Mouse (Mus musculus): ENCODE results near the gene Nav2. TPM values are rescaled to one million over a fixed set of nuclear protein-coding genes. Genes with fewer than 3 reads are reported as not detected.

Nav2 gene
- polyA plus RNA-seq, 1 experiment = 51.7 TPM

DNA sequence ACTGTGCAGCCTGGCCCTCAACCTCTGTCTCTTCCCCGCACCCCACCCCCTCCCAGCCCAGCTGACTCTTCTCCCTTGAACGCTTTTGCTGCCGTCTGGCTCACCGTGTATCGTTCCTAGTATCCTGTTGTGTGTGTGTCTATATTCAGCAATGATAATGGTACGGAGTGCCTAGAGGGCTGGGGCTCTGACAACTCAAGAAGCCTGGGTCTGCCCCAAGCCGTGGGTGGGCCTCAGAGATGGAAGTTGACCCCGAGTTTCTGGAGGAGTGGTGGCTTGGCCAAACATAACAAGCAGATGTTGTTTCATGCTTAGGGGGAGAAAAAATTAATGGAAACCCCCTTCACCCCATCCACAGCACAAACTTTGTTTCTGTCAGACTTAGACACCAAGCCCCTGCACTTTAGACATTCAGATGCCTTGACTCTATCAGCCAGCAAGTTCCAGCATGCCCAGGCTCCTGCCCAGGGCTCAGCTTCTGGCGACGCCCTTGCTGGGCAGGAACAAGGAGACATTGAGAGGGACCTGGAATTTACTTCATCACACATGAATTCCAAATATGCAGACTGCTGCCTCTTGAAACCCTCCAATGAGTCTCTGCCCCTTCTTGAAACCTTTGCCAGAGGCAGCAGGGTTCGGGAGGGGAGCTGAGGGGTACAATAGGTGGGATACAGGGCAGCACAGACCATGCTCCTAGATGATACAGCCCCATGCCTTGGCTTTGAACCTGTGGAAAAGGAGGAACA is 644.9 kb downstream of the Nav2 start:
- H3K27me3 ChIP-seq (ENCODE audit: control insufficient read depth, insufficient read depth, low read length, poor library complexity, severe bottlenecking) = no peaks in the 10 kb centered on the region
- H3K27ac ChIP-seq (ENCODE audit: insufficient read depth, low read length) = no peak overlapping the region
- no peaks in the 10 kb centered on the region; the same call in none of the 2 replicates for H3K36me3 ChIP-seq (ENCODE audit: control insufficient read depth, insufficient read depth, low read length, poor library complexity, severe bottlenecking)

DNA sequence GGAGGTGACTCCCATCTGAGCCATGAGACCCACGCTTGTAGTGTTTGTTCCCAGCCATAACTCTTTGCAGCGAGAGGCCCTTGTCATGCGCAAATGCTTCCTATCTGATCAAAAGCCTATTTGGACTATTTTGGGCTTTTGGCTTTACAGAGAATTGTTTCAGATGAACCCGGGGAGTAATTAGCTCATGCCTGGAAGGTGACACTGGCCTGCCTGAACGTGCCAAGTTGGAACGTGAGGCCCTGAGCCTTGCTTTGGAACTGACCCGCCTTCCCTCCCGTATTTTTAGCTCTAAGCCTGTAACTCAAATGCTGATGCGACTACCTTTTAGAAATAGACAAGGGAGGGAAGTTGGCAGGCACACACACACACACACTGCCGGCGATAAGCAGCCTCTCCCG is 649.7 kb downstream of the Nav2 start:
- H3K4me1 ChIP-seq (ENCODE audit: control insufficient read depth, insufficient read depth, low read length) = peaks cover 3% of the 10 kb centered on the region
- peaks cover 3% of the 10 kb centered on the region; the same call in 1 of the 2 replicates for H3K36me3 ChIP-seq (ENCODE audit: control insufficient read depth, insufficient read depth, low read length, poor library complexity, severe bottlenecking)
- no peaks in the 10 kb centered on the region for H3K9me3 ChIP-seq (replicated peaks; ENCODE audit: control insufficient read depth, insufficient read depth, low read length, poor library complexity, severe bottlenecking)
- no peak overlapping the region for H3K9ac ChIP-seq (ENCODE audit: low read depth, poor library complexity, severe bottlenecking)
- no peak overlapping the region for H3K27ac ChIP-seq (ENCODE audit: insufficient read depth, low read length)
- no peaks in the 10 kb centered on the region for H3K27me3 ChIP-seq (ENCODE audit: control insufficient read depth, insufficient read depth, low read length, poor library complexity, severe bottlenecking)
- no peak overlapping the region for H3K4me3 ChIP-seq (ENCODE audit: low read depth, low read length)
- TF ChIP-seq EP300 (IDR thresholded peaks at IDR 0.05; ENCODE audit: insufficient read depth, low read depth, low read length) (no peak), CTCF (IDR thresholded peaks at IDR 0.05; ENCODE audit: low read depth, low read length) (no peak), POLR2A (IDR thresholded peaks at IDR 0.05; ENCODE audit: insufficient read depth, low read length) (no peak)

More for the DNA sequence above, 644.9 kb downstream of the Nav2 start:
- H3K4me1 ChIP-seq (ENCODE audit: control insufficient read depth, insufficient read depth, low read length) = peaks cover 2% of the 10 kb centered on the region
- no peak overlapping the region for H3K9ac ChIP-seq (ENCODE audit: low read depth, poor library complexity, severe bottlenecking)
- H3K9me3 ChIP-seq (replicated peaks; ENCODE audit: control insufficient read depth, insufficient read depth, low read length, poor library complexity, severe bottlenecking) = no peaks in the 10 kb centered on the region
- no peak overlapping the region for H3K4me3 ChIP-seq (ENCODE audit: low read depth, low read length)
- TF ChIP-seq POLR2A (IDR thresholded peaks at IDR 0.05; ENCODE audit: insufficient read depth, low read length) (no peak), CTCF (IDR thresholded peaks at IDR 0.05; ENCODE audit: low read depth, low read length) (no peak), EP300 (IDR thresholded peaks at IDR 0.05; ENCODE audit: insufficient read depth, low read depth, low read length) (no peak)

DNA sequence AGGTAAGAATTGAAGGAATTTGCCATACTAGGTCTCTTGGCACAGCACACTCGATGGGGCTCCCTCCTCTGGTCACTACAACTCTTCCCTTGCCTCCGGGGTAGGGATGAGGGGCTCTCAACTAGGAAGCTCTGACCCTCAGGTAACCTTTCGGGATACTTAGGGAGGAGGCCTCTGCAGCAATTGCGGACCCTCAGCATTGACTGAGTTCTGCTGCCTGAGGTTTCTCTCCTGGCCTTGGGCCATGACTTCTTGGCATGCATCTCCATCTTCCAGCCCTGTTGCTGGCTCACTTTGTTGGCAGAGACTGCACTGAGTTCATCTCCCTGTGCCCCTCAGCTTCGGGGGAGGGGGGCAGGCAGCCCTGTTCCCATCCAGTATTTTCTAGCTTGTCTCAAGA is 650.4 kb downstream of the Nav2 start:
- H3K27me3 ChIP-seq (ENCODE audit: control insufficient read depth, insufficient read depth, low read length, poor library complexity, severe bottlenecking) = no peaks in the 10 kb centered on the region
- no peak overlapping the region for H3K4me3 ChIP-seq (ENCODE audit: low read depth, low read length)
- H3K36me3 ChIP-seq (ENCODE audit: control insufficient read depth, insufficient read depth, low read length, poor library complexity, severe bottlenecking) = peaks cover 3% of the 10 kb centered on the region; the same call in 1 of the 2 replicates
- TF ChIP-seq POLR2A (IDR thresholded peaks at IDR 0.05; ENCODE audit: insufficient read depth, low read length) (no peak), CTCF (IDR thresholded peaks at IDR 0.05; ENCODE audit: low read depth, low read length) (no peak), EP300 (IDR thresholded peaks at IDR 0.05; ENCODE audit: insufficient read depth, low read depth, low read length) (no peak)
- H3K9ac ChIP-seq (ENCODE audit: low read depth, poor library complexity, severe bottlenecking) = no peak overlapping the region
- H3K9me3 ChIP-seq (replicated peaks; ENCODE audit: control insufficient read depth, insufficient read depth, low read length, poor library complexity, severe bottlenecking) = no peaks in the 10 kb centered on the region
- no peak overlapping the region for H3K27ac ChIP-seq (ENCODE audit: insufficient read depth, low read length)
- peaks cover 3% of the 10 kb centered on the region for H3K4me1 ChIP-seq (ENCODE audit: control insufficient read depth, insufficient read depth, low read length)

DNA sequence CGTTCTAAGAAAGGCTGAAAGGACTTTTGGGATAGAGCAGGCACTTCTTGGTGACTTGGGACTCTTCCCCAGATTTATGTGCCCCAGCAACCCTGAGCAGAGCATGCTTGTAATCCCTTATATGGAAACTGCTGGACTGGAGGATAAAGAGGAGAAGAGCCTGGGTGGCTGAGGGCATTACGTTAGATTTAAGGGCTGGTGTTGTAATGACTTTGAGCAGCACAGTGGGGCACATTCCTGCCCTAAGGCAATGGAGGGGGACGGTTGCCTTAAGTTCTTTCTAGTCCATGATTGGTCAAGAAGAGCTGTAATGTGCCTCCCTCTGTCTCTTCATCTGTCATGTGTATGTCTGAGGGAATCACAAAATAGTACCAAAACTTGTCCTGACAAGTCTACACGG is 651.5 kb downstream of the Nav2 start:
- TF ChIP-seq POLR2A (IDR thresholded peaks at IDR 0.05; ENCODE audit: insufficient read depth, low read length) (no peak), CTCF (IDR thresholded peaks at IDR 0.05; ENCODE audit: low read depth, low read length) (no peak), EP300 (IDR thresholded peaks at IDR 0.05; ENCODE audit: insufficient read depth, low read depth, low read length) (no peak)
- Histone ChIP-seq H3K27me3 (ENCODE audit: control insufficient read depth, insufficient read depth, low read length, poor library complexity, severe bottlenecking) (no peaks in the 10 kb centered on the region), H3K36me3 (ENCODE audit: control insufficient read depth, insufficient read depth, low read length, poor library complexity, severe bottlenecking) (peaks cover 12% of the 10 kb centered on the region; the same call in 1 of the 2 replicates), H3K4me3 (ENCODE audit: low read depth, low read length) (no peak overlapping the region), H3K9me3 (replicated peaks; ENCODE audit: control insufficient read depth, insufficient read depth, low read length, poor library complexity, severe bottlenecking) (no peaks in the 10 kb centered on the region), H3K9ac (ENCODE audit: low read depth, poor library complexity, severe bottlenecking) (no peak overlapping the region), H3K4me1 (ENCODE audit: control insufficient read depth, insufficient read depth, low read length) (peaks cover 3% of the 10 kb centered on the region), H3K27ac (ENCODE audit: insufficient read depth, low read length) (peak overlapping the region; percentile 34)

DNA sequence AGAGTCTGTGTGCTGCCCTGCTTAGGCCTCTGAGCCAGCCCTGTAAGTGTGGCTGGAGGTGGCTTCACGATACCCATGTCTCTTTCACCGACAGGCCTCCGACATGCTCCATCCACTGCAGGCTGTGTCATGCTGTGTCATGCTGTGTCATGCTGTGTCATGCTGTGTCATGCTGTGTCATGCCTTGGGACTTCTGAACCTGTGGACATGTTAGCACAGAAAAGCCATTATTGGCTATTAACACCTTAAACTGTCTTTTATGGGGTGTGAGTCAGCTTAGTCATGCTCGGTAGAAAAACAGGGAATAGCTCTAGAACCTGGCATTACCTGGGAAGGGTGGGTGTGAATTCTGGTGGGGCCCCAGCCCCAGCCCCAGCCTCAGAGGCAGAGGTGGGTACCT is 653.9 kb downstream of the Nav2 start:
- Histone ChIP-seq H3K27ac (ENCODE audit: insufficient read depth, low read length) (no peak overlapping the region), H3K36me3 (ENCODE audit: control insufficient read depth, insufficient read depth, low read length, poor library complexity, severe bottlenecking) (peaks cover 19% of the 10 kb centered on the region; the same call in 1 of the 2 replicates), H3K4me3 (ENCODE audit: low read depth, low read length) (no peak overlapping the region), H3K9me3 (replicated peaks; ENCODE audit: control insufficient read depth, insufficient read depth, low read length, poor library complexity, severe bottlenecking) (no peaks in the 10 kb centered on the region), H3K27me3 (ENCODE audit: control insufficient read depth, insufficient read depth, low read length, poor library complexity, severe bottlenecking) (no peaks in the 10 kb centered on the region), H3K9ac (ENCODE audit: low read depth, poor library complexity, severe bottlenecking) (no peak overlapping the region), H3K4me1 (ENCODE audit: control insufficient read depth, insufficient read depth, low read length) (peaks cover 3% of the 10 kb centered on the region)
- TF ChIP-seq CTCF (IDR thresholded peaks at IDR 0.05; ENCODE audit: low read depth, low read length) = no peak
- no peak for TF ChIP-seq POLR2A (IDR thresholded peaks at IDR 0.05; ENCODE audit: insufficient read depth, low read length)
- peak; percentile 46; the same call in 1 of the 2 replicates for TF ChIP-seq EP300 (IDR thresholded peaks at IDR 0.05; ENCODE audit: insufficient read depth, low read depth, low read length)

DNA sequence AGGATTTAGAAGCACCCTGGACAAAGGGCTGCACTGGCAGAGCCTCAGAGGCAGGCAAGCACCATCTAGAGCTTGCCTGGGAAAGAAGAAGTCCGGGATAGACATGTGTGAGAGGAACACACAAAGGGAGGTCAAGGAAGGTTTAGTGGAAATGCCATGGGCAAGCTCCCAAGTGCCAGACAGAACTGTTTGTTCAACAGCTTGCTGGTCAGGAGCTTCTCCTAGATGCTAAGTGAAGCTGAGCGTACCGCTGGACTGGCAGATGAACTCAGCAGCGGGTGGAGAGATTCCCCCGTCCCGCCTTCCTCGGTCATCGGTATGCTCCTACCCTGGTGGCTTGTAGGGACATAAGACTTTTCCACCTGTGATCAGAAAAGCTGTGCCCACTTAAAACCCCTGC is 654.3 kb downstream of the Nav2 start:
- Histone ChIP-seq H3K4me1 (ENCODE audit: control insufficient read depth, insufficient read depth, low read length) (peaks cover 3% of the 10 kb centered on the region), H3K27ac (ENCODE audit: insufficient read depth, low read length) (no peak overlapping the region), H3K9me3 (replicated peaks; ENCODE audit: control insufficient read depth, insufficient read depth, low read length, poor library complexity, severe bottlenecking) (no peaks in the 10 kb centered on the region), H3K9ac (ENCODE audit: low read depth, poor library complexity, severe bottlenecking) (no peak overlapping the region), H3K4me3 (ENCODE audit: low read depth, low read length) (no peak overlapping the region), H3K36me3 (ENCODE audit: control insufficient read depth, insufficient read depth, low read length, poor library complexity, severe bottlenecking) (peaks cover 19% of the 10 kb centered on the region; the same call in 1 of the 2 replicates), H3K27me3 (ENCODE audit: control insufficient read depth, insufficient read depth, low read length, poor library complexity, severe bottlenecking) (no peaks in the 10 kb centered on the region)
- TF ChIP-seq CTCF (IDR thresholded peaks at IDR 0.05; ENCODE audit: low read depth, low read length) = no peak
- no peak for TF ChIP-seq EP300 (IDR thresholded peaks at IDR 0.05; ENCODE audit: insufficient read depth, low read depth, low read length)
- TF ChIP-seq POLR2A (IDR thresholded peaks at IDR 0.05; ENCODE audit: insufficient read depth, low read length) = no peak

All from ES-Bruce4 (cell line).